Mouse (Mus musculus): ENCODE data around the gene Slc9b1. TPM values are rescaled to one million over a fixed set of nuclear protein-coding genes. Genes with fewer than 3 reads are reported as not detected.

Gene Slc9b1
- not detected in 2 replicates for polyA plus RNA-seq (2012; ENCODE audit: insufficient read depth, low replicate concordance)

DNA sequence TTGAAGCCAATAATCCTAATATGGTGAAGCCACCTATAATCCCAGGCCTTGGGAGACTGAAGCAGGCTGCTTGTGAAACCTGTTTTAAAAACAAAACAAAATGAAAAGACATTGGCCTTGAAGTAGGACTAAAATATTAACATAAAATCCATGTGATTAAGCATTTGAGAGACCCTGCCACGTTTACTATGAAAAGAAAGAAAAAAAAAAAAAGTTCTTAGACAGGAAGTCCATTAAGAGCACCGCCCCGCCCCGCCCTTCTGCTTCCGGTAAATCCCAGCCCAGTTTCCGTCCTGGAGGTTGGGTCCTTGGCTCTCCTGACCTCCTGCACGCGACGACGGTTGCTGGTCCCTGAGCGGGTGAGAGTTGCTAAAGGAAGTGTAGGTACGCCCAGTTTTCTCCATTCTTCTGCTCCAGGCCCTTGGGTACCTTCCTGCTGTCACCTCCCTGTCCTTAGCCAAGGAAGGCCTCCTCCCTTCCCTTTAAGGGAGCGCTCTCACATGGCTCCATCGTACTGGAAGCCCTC lies at the start of gene Slc9b1:
Gene Slc9b1 (plus strand): TSS at position 291 of the 526 bp plus-strand sequence.
- Histone ChIP-seq H3K4me3 (replicated peaks) (no peak within 1 kb of the TSS), H3K4me1 (no peaks in the 10 kb centered on the region), H3K36me3 (replicated peaks; ENCODE audit: low read length) (no peaks in the 10 kb centered on the region), H3K9me3 (no peaks in the 10 kb centered on the region), H3K27me3 (replicated peaks) (no peaks in the 10 kb centered on the region)
- TF ChIP-seq GATA1 (IDR thresholded peaks at IDR 0.05; ENCODE audit: borderline replicate concordance, low read length), result no peak
- no peak for TF ChIP-seq FLI1 (IDR thresholded peaks at IDR 0.05; ENCODE audit: low read length)

DNA sequence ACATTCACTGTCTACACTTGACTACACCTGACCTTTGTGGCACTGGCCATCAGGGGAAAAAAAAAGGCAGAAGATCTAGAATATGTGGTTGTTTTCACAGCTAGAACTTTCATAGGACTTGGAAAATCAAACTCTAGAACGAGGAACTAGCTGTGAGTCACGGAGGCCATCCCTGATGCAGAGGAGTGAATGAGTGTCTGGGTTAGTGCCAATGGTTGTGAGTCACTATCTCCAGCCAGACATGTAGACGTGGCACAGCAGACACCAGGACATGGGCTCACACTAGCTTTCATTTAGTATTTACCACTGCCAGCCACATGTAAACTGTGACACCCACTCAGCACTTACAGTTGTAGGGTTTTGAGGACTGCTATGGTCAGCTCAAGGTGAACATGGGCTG lies 49.3 kb upstream of the Slc9b1 start:
- Histone ChIP-seq H3K27me3 (replicated peaks) (peaks cover 8% of the 10 kb centered on the region), H3K36me3 (replicated peaks; ENCODE audit: low read length) (no peaks in the 10 kb centered on the region), H3K9me3 (no peaks in the 10 kb centered on the region), H3K4me3 (replicated peaks) (no peak overlapping the region), H3K4me1 (peaks cover 5% of the 10 kb centered on the region; the same call in 1 of the 2 replicates)
- no peak for TF ChIP-seq FLI1 (IDR thresholded peaks at IDR 0.05; ENCODE audit: low read length)
- no peak for TF ChIP-seq GATA1 (IDR thresholded peaks at IDR 0.05; ENCODE audit: borderline replicate concordance, low read length)

DNA sequence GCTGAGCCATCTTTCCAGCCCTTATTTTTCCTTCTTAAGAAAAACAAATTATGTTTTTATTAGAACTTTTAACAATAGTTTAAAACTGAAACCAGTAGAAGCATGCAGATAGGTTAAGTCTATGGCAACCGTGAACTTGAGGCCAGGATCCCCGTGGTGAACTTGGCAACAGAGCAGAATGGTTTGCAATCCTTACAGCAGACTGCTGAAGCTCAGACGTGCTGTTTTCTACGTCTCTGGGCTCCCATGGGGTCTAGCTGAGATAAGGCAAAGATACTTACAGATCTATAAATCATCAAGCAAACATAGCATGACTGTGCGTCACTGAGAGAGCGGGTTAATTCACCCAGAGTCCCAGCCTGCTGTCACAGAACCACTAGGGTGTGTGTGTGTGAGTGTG lies 47.7 kb upstream of the Slc9b1 start:
- no peak overlapping the region for H3K4me3 ChIP-seq (replicated peaks)
- TF ChIP-seq GATA1 (IDR thresholded peaks at IDR 0.05; ENCODE audit: borderline replicate concordance, low read length) (no peak), FLI1 (IDR thresholded peaks at IDR 0.05; ENCODE audit: low read length) (no peak)
- no peaks in the 10 kb centered on the region for H3K36me3 ChIP-seq (replicated peaks; ENCODE audit: low read length)
- H3K27me3 ChIP-seq (replicated peaks), result peaks cover 4% of the 10 kb centered on the region
- no peaks in the 10 kb centered on the region for H3K9me3 ChIP-seq
- H3K4me1 ChIP-seq, result peaks cover under 1% of the 10 kb centered on the region; the same call in 1 of the 2 replicates

DNA sequence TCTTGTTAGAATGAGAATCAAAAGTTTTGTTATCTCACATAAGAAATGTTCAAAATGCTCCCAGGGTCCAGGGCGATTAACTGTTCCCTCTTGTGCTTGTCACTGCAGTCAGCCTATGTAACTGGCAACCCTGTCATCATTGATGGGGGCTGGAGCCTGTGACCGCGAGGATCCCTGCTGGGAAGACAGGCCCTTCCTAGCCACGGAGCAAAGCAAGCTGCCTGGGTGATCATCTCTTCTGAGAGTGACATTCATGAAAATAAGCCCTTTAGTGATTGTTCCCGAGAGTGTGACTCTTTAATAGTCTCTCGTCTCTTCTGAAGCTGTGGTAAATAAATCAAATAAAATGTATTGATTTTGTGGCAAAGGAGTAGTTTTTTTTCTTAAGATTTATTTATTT lies 43.8 kb upstream of the Slc9b1 start:
- peaks cover 21% of the 10 kb centered on the region for H3K27me3 ChIP-seq (replicated peaks)
- TF ChIP-seq FLI1 (IDR thresholded peaks at IDR 0.05; ENCODE audit: low read length) (no peak), GATA1 (IDR thresholded peaks at IDR 0.05; ENCODE audit: borderline replicate concordance, low read length) (no peak)

DNA sequence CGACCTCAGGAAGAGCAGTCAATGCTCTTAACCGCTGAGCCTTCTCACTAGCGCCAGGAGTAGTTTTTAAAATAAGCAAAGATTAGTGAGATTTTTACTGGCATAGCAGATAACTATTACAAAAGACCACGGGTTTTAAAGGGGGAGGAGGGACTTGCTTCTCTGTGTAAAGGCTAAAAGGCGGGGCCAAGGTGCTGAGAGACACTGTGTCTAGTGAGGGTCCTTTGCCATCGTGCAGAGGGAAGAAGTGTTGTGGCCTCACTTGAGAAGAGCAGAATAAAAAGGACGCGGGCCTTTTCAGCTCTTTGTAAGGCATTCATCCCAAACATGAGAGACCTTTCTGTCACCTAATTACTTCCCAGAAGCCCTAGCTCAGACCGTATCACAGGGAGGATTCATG lies 43.3 kb upstream of the Slc9b1 start:
- Histone ChIP-seq H3K4me3 (replicated peaks) (no peak overlapping the region), H3K27me3 (replicated peaks) (peaks cover 22% of the 10 kb centered on the region), H3K36me3 (replicated peaks; ENCODE audit: low read length) (no peaks in the 10 kb centered on the region), H3K4me1 (peaks cover 8% of the 10 kb centered on the region), H3K9me3 (peaks cover 4% of the 10 kb centered on the region; the same call in 1 of the 2 replicates)
- TF ChIP-seq GATA1 (IDR thresholded peaks at IDR 0.05; ENCODE audit: borderline replicate concordance, low read length), result no peak

More for the DNA sequence above, 43.8 kb upstream of the Slc9b1 start:
- H3K4me1 ChIP-seq, result peaks cover 8% of the 10 kb centered on the region
- H3K36me3 ChIP-seq (replicated peaks; ENCODE audit: low read length), result no peaks in the 10 kb centered on the region
- no peak overlapping the region for H3K4me3 ChIP-seq (replicated peaks)
- H3K9me3 ChIP-seq, result peaks cover 4% of the 10 kb centered on the region; the same call in 1 of the 2 replicates

DNA sequence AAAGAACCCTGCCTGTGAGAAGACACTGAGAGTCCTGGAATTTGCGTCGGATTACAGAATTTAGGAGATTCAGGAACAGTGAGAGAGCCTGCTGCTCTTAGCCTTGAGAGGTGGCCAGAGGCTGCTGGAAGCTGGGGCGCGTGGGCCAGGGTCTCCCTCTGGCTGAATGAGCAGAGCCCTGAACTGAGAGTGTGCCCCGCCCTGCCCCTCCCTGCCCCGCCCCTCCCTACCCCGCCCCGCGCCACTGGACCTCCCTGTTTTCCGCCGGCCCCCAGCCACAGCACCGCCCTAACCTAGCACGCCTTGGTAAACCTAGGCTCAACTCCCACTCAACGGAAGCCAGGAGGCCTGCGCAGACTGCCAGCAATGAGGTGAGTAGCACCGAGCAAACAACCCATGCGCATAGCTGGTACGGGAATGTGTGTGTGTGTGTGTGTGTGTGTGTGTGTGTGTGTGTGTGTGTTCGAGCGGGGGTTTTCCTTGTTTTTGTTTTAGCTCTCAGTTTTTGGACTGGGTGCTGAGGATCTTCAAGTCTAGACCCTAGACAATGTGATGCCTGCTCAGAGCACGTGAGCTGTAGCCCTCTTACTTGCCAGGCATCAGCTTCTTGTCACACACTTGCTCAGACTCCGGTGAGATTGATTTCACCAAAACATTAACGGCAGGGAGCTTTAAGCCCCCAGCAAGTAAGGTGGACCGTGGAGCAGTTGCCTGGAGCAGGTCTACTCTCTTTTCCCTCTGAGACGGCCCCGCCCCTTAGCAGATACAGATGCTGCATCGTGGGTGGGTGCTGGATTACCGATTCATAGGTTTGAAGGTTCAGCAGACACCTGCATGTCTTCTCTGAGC lies 40.2 kb upstream of the Slc9b1 start, which contains the start of gene Slc9b2:
Gene Slc9b2 (plus strand): TSS at position 290 of the 849 bp plus-strand sequence.
- Histone ChIP-seq H3K4me1 (peaks cover 8% of the 10 kb centered on the region), H3K9me3 (peaks cover 4% of the 10 kb centered on the region; the same call in 1 of the 2 replicates), H3K27me3 (replicated peaks) (peaks cover 21% of the 10 kb centered on the region), H3K36me3 (replicated peaks; ENCODE audit: low read length) (no peaks in the 10 kb centered on the region), H3K4me3 (replicated peaks) (peak within 1 kb of the TSS; percentile 88)
- TF ChIP-seq GATA1 (IDR thresholded peaks at IDR 0.05; ENCODE audit: borderline replicate concordance, low read length) (no peak), FLI1 (IDR thresholded peaks at IDR 0.05; ENCODE audit: low read length) (no peak)

DNA sequence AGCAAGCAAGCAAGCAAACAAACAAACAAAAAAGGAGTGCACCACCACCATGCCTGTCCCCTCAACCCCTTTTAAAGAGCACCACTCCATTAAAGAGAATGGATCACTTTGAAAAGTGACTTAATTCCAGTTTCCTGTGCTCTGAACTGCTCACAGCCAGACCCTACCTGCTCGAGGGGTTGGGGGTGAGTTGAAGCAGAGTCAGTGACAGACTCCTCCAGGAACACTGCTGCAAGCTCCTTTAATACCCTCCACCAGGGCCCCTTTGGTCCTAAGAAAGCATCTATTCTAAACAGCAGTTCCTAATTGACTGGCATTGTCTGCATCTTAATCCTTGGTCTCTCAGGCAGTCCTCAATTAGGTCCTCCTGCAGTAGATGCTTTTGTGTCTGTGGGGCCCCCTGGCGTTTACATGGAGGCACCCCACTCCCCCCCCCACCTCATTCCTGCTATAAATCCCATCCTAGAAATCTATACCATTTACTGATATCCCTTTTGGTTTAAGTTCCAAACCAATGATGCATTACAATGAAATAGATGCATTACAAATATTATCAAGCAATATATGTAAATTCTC lies 34.8 kb upstream of the Slc9b1 start:
- no peak for TF ChIP-seq FLI1 (IDR thresholded peaks at IDR 0.05; ENCODE audit: low read length)
- TF ChIP-seq GATA1 (IDR thresholded peaks at IDR 0.05; ENCODE audit: borderline replicate concordance, low read length), result no peak

DNA sequence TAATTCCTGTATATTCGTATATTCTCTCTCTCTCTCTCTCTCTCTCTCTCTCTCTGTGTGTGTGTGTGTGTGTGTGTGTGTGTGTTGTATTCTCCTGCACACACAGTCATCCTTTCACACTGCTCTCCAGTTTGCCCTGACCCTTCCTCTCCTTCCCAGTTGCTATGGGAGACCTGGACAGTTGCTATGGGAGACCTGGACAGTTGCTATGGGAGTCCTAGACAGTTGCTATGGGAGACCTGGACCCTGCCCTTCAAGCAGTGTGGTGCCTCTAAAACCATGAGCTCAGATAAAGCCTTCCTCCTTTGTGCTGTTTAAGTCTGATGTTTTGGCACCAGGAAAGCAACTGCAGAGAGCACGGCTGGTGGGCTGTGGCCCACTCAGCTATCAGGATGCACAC lies 34.1 kb upstream of the Slc9b1 start:
- no peaks in the 10 kb centered on the region for H3K36me3 ChIP-seq (replicated peaks; ENCODE audit: low read length)
- peaks cover 3% of the 10 kb centered on the region for H3K27me3 ChIP-seq (replicated peaks)
- H3K4me1 ChIP-seq, result no peaks in the 10 kb centered on the region
- no peak for TF ChIP-seq FLI1 (IDR thresholded peaks at IDR 0.05; ENCODE audit: low read length)
- no peak for TF ChIP-seq GATA1 (IDR thresholded peaks at IDR 0.05; ENCODE audit: borderline replicate concordance, low read length)
- H3K4me3 ChIP-seq (replicated peaks), result no peak overlapping the region
- H3K9me3 ChIP-seq, result peaks cover 9% of the 10 kb centered on the region

More for the DNA sequence above, 34.8 kb upstream of the Slc9b1 start:
- no peaks in the 10 kb centered on the region for H3K36me3 ChIP-seq (replicated peaks; ENCODE audit: low read length)
- no peak overlapping the region for H3K4me3 ChIP-seq (replicated peaks)
- peaks cover 13% of the 10 kb centered on the region for H3K9me3 ChIP-seq
- peaks cover 8% of the 10 kb centered on the region for H3K27me3 ChIP-seq (replicated peaks)
- peaks cover under 1% of the 10 kb centered on the region; the same call in 1 of the 2 replicates for H3K4me1 ChIP-seq

DNA sequence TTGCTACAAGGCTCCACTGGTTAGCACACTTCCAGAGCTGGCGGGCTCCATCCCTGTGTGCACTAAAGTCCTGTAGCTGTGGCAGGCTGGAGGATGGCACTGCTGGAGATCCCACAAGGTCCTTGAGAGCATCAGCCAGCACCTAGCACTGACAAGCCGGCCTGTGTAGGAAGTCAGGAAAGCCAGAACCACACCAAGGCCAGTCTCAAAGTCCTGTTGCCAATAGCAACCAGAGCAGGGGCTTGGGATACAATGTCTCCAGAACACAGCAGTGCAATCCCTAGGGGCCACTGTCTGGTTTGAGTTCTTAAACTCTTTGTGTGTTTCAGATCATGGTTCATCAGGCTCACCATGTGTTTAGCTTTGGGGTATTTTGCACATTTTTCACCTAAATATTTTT lies 33.0 kb upstream of the Slc9b1 start:
- Histone ChIP-seq H3K9me3 (peaks cover 9% of the 10 kb centered on the region), H3K4me3 (replicated peaks) (no peak overlapping the region), H3K36me3 (replicated peaks; ENCODE audit: low read length) (no peaks in the 10 kb centered on the region), H3K4me1 (no peaks in the 10 kb centered on the region), H3K27me3 (replicated peaks) (no peaks in the 10 kb centered on the region)
- no peak for TF ChIP-seq FLI1 (IDR thresholded peaks at IDR 0.05; ENCODE audit: low read length)
- TF ChIP-seq GATA1 (IDR thresholded peaks at IDR 0.05; ENCODE audit: borderline replicate concordance, low read length), result no peak

Data from megakaryocyte, embryonic 14.5 days (primary cell).